Mouse (Mus musculus) left cerebral cortex, postnatal 36 days (tissue): ENCODE measurements at regions not wholly inside any gene's neighbourhood (a gene's known extent, or its start where the extent isn't known, plus 50 kb on each side); places are given as distances from the start of the nearest gene placed in this dataset.
A peak's percentile ranks its signal among the peaks of the same experiment; 100 is the strongest.

Source experiments
- DNase-seq, 2 experiments: peaks; one replicate each; pipeline ENCODE4 v3.0.0; 2021 to 2022; ENCODE audit warnings: low spot score in 2 of 2, mixed read lengths in 1 of 2
- intact Hi-C: fragments of 180-260 bp; cut with DNase I; formaldehyde crosslinking; loops from one replicate; pipeline ENCODE4 v1.15.1; 2025

GRCm38 (mm10) chr5:119130176-119130575 is 540.3 kb upstream of the Tbx3 start:
- no peak for DNase-seq
- intact Hi-C loops: no loop called here

- DNase-seq: no peak
- intact Hi-C loops: no loop called here
Measured at GRCm38 (mm10) chr5:119131461-119131860, 539.0 kb upstream of the Tbx3 start.

- intact Hi-C loops: no loop called here
Measured at GRCm38 (mm10) chr5:119133378-119133777, 537.1 kb upstream of the Tbx3 start.

GRCm38 (mm10) chr5:119136916-119137315 is 533.6 kb upstream of the Tbx3 start:
- intact Hi-C loops: no loop called here

More at GRCm38 (mm10) chr5:119133378-119133777, 537.1 kb upstream of the Tbx3 start:
- DNase-seq: no peak

GRCm38 (mm10) chr5:119137409-119137808 is 533.1 kb upstream of the Tbx3 start:
- intact Hi-C loops: no loop called here
- no peak for DNase-seq

More at GRCm38 (mm10) chr5:119136916-119137315, 533.6 kb upstream of the Tbx3 start:
- no peak for DNase-seq

GRCm38 (mm10) chr5:119137821-119138221 is 532.6 kb upstream of the Tbx3 start:
- intact Hi-C loops: no loop called here
- no peak for DNase-seq

- intact Hi-C loops: no loop called here
- no peak for DNase-seq
Measured at GRCm38 (mm10) chr5:119138293-119138692, 532.2 kb upstream of the Tbx3 start.

- no peak for DNase-seq
- intact Hi-C loops: no loop called here
Measured at GRCm38 (mm10) chr5:119139336-119139735, 531.1 kb upstream of the Tbx3 start.

- DNase-seq: no peak
- intact Hi-C loops: no loop called here
Measured at GRCm38 (mm10) chr5:119139816-119140215, 530.7 kb upstream of the Tbx3 start.

- intact Hi-C loops: no loop called here
- no peak for DNase-seq
Measured at GRCm38 (mm10) chr5:119143411-119143810, 527.1 kb upstream of the Tbx3 start.

GRCm38 (mm10) chr5:119149389-119150185 is 520.9 kb upstream of the Tbx3 start:
- intact Hi-C loops: no loop called here
- DNase-seq: no peak

- intact Hi-C loops: no loop called here
- DNase-seq: no peak
Measured at GRCm38 (mm10) chr5:119153086-119153485, 517.4 kb upstream of the Tbx3 start.

- no peak for DNase-seq
- intact Hi-C loops: no loop called here
Measured at GRCm38 (mm10) chr5:119156638-119157037, 513.8 kb upstream of the Tbx3 start.

GRCm38 (mm10) chr5:119158171-119158570 is 512.3 kb upstream of the Tbx3 start:
- intact Hi-C loops: no loop called here
- no peak for DNase-seq

GRCm38 (mm10) chr5:119162132-119162675 is 508.3 kb upstream of the Tbx3 start:
- no peak for DNase-seq
- intact Hi-C loops: no loop called here

- intact Hi-C loops: no loop called here
- peak; percentile 84 to 86 for DNase-seq
Measured at GRCm38 (mm10) chr5:119167718-119168117, 502.8 kb upstream of the Tbx3 start.

- intact Hi-C loops: no loop called here
- no peak for DNase-seq
Measured at GRCm38 (mm10) chr5:119169274-119169673, 501.2 kb upstream of the Tbx3 start.

- no peak for DNase-seq
- intact Hi-C loops: no loop called here
Measured at GRCm38 (mm10) chr5:119171626-119172025, 498.8 kb upstream of the Tbx3 start.

GRCm38 (mm10) chr5:119178805-119179204 is 491.7 kb upstream of the Tbx3 start:
- intact Hi-C loops: no loop called here
- no peak for DNase-seq

GRCm38 (mm10) chr5:119183545-119184047 is 486.9 kb upstream of the Tbx3 start:
- DNase-seq: no peak
- intact Hi-C loops: no loop called here

- intact Hi-C loops: no loop called here
- no peak for DNase-seq
Measured at GRCm38 (mm10) chr5:119186611-119187010, 483.9 kb upstream of the Tbx3 start.
